Mouse (Mus musculus) testis, postnatal 10 days (tissue): Measurements from ENCODE around the gene Slc25a38.
A peak's percentile ranks its signal among the peaks of the same experiment; 100 is the strongest.

Experiments
- DNase-seq: peaks from one replicate; pipeline ENCODE4 v3.0.0; 2021; ENCODE audit warnings: low spot score

The Slc25a38 gene

DNA sequence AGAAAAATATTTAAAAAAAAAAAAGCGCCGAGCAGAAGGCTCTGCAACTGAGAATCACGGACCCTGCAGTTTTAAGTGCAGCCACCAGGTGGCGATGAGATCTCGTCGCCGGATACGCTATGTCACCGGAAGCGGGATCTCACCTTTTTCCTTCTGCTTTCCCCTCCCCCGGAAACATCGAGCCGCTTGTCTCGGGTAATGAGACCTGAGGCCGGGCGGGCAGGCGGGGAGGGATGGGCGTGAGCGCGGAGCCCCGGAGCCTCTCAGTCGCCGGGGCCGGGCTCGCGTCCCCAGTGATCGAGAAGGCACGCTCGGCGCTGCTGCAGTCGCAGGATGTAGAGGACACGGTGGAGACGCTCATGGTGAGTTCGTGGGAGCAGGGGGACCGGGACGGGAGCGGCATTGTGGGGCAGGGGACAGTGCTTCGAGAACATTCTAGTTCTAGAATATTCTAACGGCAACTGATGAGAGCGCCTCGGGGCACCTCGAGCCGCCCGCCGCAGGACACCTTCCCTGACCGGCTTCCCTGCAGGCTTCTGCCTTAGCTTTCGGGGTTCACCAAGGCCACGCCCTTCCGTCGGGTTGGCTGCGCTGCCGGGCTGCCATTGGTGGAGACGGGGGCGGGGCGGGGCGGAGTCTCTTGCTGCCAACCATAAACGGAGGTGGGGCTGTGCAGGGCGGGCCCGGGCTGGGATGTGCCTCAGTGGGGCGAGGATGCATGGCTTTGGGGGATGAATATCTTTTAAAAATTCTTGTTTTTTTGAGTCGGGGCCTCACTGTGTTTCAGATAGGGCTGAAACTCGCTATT lies at the start of gene Slc25a38:
Gene Slc25a38, plus strand, starts transcription at position 164 of the 808 bp plus-strand sequence.
- peak; percentile 99 for DNase-seq

- no peak for DNase-seq
Observed at GRCm38 (mm10) chr9:120064317-120064716, 45.9 kb upstream of the Slc25a38 start.

DNA sequence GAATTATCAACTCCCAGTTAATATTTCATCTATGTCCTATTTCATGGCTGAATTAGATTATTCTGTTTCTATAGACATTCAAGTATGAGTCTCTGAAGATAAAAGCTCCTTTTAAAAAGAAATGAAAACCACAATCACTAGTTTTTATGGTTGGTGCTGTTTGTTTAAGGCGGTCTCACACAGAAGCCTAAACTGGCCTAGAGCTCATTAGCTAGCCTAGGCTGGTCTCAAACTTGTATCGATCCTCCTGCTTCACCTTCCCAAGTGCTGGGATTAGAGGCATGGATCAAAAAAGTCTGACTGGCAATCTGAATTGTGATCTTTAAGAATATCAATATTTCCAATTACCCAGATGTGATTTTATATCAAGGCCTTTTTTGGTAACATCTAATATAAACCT lies 42.6 kb upstream of the Slc25a38 start:
- no peak for DNase-seq

- DNase-seq = no peak
Observed at GRCm38 (mm10) chr9:120068047-120068446, 42.1 kb upstream of the Slc25a38 start.

GRCm38 (mm10) chr9:120069779-120070178 lies 40.4 kb upstream of the Slc25a38 start, which contains the start of gene Cx3cr1:
Gene Cx3cr1, minus strand, starts transcription at chr9:120069879.
- no peak for DNase-seq

DNA sequence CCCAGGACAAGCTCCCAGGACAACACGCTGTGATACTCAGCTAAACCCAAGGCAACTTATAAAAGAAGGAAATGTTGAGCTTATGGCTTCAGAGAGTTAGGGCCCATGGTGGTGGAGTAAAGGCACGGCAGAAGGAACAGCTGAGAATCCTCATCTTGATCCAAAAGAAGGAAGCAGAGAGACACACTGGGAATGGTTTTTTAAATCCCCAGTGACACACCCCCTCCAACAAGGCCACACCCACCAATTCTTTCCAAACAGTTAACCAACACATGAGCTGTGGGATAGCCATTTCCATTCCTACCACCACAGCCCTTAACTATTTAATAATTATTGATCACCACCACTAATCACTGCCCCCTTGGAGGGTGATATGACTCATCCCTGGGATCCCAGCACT lies 38.9 kb upstream of the Slc25a38 start:
- DNase-seq = no peak

DNA sequence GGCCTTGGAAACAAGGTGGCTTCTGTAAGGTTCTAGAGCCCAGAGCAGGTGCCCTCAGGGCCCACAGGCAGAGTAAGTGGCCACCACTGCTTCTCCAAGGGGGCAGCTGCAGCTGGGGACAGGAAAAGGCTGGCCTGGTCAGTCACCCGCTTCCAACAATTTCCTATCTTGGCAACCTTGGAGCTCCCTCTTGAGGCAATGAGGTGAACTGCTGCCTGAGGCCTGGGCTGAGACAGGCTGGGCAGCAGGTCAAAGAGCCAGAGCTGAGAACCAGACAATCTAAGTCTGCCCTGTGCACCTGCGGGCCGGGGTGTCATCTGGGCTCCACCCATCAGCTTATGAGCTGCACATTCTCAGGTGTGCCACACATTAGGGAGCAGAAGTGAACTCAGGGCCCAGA lies 37.0 kb upstream of the Slc25a38 start:
- DNase-seq = peak; percentile 87

GRCm38 (mm10) chr9:120074516-120074915 lies 35.7 kb upstream of the Slc25a38 start:
- no peak for DNase-seq

DNA sequence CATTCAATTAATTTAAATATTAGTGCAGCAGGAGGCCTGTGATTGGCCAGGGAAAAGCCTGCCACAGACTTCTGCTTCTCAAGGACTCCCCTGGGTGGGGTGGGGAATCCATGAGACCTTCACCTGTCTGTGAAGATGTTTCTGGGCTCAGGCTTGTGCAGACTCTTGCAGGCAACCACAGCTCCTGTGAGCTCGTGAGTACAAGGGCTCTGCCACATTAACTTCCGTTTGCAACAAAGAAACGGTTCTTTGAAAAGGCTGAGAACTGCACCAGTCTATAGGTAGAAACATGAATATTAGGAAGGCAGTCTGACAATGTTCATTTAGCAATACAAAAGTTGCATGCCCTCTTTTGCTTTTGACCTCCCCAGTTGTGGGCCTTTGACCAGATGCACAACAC lies 31.9 kb upstream of the Slc25a38 start:
- no peak for DNase-seq

DNA sequence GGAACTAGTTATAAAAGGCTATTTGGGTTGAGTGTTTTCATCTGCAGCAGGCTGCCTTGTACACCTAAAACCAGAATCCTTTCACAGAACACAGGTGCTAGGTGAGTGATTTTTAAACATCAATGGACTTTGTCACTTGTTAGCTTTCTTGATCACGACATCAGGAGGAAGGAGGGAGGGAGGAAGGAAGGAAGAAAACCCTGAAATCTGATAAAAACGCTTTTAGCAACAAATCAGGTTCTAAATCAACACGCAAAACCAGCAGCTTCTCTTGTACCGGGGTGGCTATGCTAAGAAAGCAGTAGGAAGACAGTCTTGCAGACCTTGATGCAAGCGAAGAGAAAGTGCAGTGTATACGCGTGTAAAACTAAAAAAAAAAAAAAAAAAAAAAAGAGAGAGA lies 30.3 kb upstream of the Slc25a38 start:
- no peak for DNase-seq

DNA sequence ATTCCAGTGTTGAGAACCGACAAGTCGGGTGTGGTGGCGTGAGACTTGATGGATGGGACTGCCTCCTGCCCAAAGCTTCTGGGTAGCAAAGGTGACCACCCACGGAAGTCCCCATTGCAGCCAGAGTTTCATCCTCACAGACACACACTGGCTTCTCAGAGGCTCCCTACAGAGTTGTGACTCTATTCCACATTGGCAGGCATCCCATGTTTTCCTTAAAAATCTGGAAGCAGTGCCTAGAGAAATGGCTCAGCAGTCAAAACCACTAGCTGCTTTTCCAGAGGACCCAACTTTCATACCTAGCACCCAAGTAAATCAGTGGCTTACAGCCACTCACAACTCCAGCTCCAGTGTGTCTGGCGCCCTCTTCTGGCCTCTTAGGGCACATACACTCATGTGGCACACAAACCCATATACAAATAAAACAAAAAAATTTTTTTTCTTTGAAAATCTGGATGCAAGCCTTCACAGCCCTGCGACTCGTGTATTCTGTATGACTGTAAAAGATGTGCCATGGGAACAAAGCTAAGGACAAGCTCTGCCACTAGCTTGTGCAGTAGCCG lies 29.5 kb upstream of the Slc25a38 start:
- DNase-seq = no peak

- DNase-seq = no peak
Observed at GRCm38 (mm10) chr9:120081247-120081646, 28.9 kb upstream of the Slc25a38 start.

GRCm38 (mm10) chr9:120081967-120082366 lies 28.2 kb upstream of the Slc25a38 start:
- no peak for DNase-seq

DNA sequence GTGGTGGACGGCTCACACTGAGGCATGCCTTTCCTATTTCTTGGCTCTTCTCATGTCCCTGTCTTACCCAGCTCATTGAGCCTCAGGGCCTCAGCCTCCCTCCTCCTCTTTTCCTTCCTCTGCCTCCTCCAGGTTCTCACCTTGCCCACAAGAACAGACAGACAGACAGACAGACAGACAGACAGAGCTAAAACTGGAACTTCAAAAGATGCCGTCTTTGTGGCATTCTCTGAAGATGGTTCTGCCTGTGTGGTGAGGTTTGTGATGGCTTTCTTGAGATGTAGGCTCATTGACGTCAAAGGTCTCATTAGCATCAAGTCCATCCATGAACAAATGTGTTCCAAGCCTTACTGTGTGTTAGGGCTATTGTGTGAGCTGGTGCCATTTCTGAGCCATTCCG lies 27.5 kb upstream of the Slc25a38 start:
- no peak for DNase-seq

- no peak for DNase-seq
Observed at GRCm38 (mm10) chr9:120083158-120083894, 26.8 kb upstream of the Slc25a38 start.

DNA sequence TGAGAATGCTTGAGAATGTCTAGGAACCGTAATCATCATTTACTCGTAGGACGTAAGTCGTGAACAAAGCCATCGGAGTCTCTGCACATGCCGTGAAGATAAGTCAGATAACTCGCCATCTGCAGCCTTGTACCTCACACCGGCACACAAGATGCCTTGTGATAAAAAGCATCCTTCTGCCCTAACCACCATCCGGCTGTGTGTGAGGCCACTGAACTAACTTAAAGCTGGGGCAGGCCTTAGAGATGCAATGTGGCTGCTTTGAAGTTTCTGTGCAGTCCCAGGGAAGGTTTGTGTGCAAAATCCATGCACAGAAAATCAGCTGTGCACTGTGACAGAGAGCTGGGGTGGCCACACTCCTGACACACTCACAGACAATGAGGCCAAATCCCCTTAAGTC lies 25.8 kb upstream of the Slc25a38 start:
- no peak for DNase-seq

GRCm38 (mm10) chr9:120089125-120089524 lies 21.0 kb upstream of the Slc25a38 start:
- no peak for DNase-seq

GRCm38 (mm10) chr9:120091086-120091485 lies 19.1 kb upstream of the Slc25a38 start:
- DNase-seq = no peak

- DNase-seq = no peak
Observed at GRCm38 (mm10) chr9:120091696-120092238, 18.4 kb upstream of the Slc25a38 start, which contains the start of gene Ccr8. Gene Ccr8, plus strand, starts transcription at chr9:120092114.

GRCm38 (mm10) chr9:120093701-120094100 lies 16.5 kb upstream of the Slc25a38 start:
- DNase-seq = no peak

DNA sequence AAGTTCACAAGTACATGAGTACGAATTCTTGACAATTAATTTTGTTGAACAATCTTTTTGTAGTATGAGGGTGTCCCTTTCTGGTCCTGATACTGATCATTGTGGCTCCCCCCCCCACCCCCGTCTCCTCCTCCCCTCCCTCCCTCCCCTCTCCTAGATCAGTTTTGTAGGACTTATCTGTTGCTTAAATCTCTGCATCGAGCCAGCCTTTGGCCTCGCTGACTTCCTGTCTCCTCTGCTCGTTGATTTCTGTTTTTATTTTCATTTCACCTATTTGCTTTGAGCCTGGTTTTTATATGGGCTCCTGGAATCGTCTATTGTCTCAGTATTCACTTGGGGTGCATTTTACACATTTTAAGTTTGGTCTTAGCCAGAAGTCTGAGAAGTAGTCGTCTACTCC lies 14.3 kb upstream of the Slc25a38 start:
- DNase-seq = no peak

DNA sequence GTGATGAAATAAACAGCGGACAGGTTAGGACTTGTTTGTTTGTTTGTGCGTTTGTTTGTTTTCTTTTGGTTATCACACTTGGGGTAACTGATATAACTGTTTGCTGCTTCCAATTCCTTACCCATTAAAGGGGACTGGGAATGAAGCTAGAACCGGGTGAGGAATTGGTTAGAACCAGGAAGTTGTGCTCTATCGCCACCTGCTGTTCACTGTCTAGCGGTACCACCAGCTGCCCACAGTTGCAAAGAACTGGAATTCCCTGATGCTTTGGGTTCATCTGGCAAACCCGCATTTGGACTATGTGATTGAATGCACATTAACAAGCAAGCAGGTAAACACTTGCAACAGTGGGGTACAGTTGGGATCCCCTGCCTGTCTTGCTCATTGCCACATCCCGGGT lies 11.5 kb upstream of the Slc25a38 start:
- DNase-seq = peak; percentile 83

- DNase-seq = no peak
Observed at GRCm38 (mm10) chr9:120099304-120099703, 10.9 kb upstream of the Slc25a38 start.
